Mouse (Mus musculus) cerebellum, adult 11-12 months (tissue): Measurements from ENCODE around the gene Mb.
A peak's percentile ranks its signal among the peaks of the same experiment; 100 is the strongest.

ENCODE experiments used
- DNase-seq: peaks from one replicate; pipeline ENCODE4 v3.0.0; 2022

Gene Mb

GRCm38 (mm10) chr15:77025884-77026583 lies 24.4 kb downstream of the Mb start:
- DNase-seq, result no peak

- peak; percentile 84 for DNase-seq
These were observed 28.0 kb downstream of the Mb start for GRCm38 (mm10) chr15:77022401-77022957.

DNA sequence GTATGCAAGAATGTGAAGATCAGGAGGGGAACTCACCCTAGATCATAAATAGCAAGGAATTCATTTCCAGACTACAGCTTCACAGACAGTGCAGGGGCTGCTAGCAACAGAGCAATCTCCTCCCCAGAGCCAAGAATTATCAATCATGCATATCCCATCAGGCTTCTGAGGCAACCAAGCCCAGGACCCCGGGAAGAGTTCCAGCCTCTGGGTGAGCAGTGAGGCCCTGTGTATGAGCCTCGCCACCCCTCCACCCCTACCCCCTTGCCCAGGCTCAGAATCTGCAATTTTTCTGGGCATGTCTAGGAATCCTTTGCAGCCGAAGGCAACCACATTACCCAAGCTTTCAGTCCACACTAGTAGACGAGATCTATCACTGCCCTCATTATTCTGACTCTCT lies 28.6 kb downstream of the Mb start:
- DNase-seq, result no peak

GRCm38 (mm10) chr15:77021056-77021455 lies 29.4 kb downstream of the Mb start:
- no peak for DNase-seq

GRCm38 (mm10) chr15:77020136-77020535 lies 30.3 kb downstream of the Mb start:
- no peak for DNase-seq

GRCm38 (mm10) chr15:77019533-77019932 lies 30.9 kb downstream of the Mb start:
- no peak for DNase-seq

DNA sequence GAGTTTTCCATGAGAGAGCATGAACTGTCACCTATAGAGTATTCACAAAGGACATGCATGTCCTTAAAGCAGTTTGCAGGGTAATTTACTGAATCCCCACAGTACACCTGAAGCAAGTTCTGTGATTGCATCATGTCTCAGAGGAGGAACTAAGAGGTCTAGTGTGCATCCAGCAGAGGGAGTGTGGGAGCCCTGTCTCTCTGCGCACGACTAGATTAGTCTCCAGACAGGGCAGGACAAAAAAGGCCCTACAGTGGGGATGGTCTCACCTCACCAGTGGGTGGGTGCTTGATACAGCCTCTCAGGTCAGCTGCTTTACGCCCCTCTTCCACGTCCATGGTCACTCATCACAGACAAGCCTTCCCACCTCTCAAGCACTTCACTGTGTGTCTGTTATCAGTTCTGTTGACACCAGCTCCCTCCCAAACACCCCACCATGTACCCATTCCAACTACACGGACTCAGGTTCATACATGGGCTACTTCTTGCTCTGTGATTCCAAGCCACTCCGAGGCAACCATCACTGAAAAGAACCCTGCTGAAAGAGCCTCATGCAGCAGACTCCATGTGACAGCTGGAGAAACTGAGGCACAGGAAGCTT lies 31.6 kb downstream of the Mb start:
- no peak for DNase-seq

DNA sequence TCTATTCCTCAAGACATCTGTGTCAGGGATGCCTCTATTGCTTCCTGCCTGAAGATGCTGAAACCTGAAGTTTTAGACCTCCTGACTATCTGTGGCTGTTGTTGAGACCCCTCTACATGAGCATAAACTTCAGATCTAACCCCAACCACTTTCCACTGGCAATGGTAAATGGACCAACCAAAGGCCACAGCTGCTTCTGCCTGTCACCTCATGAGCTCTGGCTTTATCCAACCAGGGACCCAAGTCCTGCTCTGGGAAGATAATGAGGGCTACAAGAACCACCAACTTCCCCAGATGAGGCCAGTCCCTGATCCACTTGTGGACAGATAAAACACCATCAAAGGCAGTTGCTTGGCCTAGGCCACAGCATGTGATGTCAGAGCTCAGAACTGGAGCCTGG lies 32.6 kb downstream of the Mb start:
- DNase-seq, result no peak

- DNase-seq, result no peak
These were observed 34.0 kb downstream of the Mb start for GRCm38 (mm10) chr15:77016509-77016908.

DNA sequence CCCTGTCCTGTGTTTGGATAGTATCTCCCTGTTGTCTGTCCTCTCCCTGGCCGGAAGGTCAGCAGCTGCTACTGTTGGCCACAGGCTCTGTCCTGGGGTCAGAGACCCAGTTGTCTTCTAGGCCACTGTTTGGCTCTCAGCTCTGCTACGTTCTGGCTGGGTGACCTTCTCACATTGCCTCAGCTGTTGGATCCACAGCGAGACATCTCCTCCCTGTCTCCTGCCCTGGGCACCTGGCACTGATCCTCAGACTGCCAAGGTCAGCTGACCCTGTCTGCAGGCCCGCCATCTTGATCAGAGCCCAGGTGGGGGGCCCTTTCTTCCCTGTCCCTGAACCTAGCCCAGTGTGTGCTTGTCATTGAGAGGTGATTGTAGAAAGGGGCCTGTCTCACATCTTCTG lies 35.5 kb downstream of the Mb start:
- no peak for DNase-seq

DNA sequence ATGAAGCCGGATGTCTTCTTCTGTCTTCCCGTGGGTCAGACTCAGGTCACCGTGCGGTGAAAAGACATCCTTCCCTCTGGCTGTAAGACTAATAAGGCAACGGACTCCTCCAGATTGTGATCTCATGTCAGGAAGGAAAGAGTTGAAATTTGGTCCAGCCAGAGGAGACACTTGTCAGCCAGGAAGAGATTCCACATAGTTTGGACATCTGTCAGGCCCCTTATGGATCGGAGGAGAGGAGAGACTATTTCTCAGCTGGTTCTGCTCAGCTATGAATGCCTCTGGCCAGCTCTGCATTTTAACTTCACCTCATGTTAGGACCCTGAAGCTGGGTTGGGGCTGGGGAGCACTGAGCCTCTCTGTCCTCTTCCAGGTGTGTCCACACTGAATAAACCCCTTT lies 36.0 kb downstream of the Mb start:
- no peak for DNase-seq

DNA sequence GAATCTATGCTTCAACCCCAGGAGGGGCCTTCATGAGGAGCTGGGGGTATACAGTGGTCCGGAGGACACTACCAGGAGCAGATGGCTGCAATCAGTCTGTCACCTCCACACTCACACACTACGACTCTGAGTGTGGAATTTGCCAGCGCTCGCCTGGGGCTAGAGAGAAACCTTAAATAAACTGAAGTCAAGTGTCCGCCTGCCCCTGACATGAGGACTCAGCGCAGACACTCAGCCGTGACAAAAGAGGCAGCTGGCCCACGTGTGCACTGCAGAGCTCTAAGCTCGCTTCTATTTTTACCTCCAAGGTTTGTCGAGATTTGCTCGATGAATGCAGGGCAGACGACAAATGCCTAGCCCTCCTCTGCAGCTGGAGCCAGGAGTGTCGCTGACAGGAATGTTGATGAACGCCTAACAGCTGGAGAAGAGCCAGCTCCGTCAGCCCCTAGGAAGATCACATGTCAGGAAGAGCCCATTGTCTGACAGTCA lies 36.7 kb downstream of the Mb start:
- no peak for DNase-seq

DNA sequence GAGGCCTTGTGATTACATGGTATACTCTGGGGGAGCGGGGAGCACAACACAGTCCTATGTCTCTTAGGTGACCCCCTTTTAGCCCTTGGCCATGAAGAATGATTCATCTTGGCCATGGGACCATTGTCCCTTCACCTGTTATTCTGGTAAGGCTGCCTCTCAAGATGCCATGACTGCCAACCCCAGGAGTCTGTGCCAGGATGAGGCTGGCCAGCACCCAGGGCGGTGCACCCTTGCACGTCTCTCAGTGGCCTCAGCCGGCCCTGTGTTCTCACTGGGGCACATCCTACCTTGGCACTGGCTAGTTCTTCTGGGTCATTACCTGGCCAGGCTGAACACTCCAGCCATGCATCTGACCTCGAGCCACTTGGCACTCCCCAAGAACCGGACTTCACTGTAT lies 41.6 kb downstream of the Mb start:
- no peak for DNase-seq

- DNase-seq, result peak; percentile 51
These were observed 46.6 kb downstream of the Mb start for GRCm38 (mm10) chr15:77003868-77004215.

DNA sequence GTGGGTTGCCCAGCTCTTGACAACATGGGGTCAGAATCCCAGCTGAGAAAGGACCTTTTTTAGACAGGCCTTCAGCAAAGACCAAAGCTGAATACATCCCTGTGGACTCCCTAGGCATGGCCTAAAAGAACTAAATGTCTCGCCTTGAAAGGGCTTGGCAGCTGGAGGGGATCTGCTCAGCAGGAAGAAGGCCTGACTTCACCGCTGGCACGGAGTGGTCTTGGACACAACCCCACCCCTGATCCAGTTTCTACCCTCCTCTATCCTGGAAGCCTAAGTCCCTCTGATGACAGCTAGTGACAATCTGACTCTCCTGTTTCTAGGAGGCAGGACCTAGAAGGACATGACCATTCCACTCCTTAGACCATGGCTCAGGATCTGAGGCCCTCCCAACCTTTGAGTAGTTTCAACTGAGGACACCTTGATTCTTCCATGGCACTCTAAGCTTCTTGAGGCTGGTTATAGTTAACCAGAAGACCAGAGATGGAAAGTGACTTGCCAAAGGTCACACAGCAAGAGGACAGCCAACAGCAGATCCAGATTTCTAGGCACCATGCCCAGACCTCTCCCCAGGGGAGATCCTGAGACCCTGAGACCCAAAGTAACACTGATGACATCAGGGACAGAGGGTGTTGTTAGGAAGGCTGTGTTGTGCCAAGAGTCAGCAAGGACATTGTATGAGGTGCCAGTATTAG lies 47.1 kb downstream of the Mb start:
- DNase-seq, result no peak

GRCm38 (mm10) chr15:76998878-76999588 lies 51.4 kb downstream of the Mb start:
- DNase-seq, result no peak

DNA sequence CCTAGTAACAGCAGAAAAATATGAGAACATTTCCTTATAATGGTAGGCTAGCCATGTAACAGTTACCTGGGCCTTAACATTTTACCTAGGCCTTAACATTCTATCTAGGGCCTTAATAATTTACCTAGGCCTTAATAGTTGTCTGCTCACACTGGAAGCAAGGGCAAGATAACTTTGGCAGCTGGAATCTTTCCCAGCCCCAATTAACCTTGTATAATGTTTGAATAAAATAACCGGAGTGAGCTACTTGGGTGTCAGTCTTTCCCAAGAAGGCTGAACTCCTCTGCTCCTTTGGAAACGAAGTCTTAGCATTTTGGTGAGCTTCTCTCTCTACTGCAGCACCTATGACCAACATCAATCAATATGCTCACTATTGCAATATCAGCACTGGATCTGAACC lies 52.4 kb downstream of the Mb start:
- no peak for DNase-seq

DNA sequence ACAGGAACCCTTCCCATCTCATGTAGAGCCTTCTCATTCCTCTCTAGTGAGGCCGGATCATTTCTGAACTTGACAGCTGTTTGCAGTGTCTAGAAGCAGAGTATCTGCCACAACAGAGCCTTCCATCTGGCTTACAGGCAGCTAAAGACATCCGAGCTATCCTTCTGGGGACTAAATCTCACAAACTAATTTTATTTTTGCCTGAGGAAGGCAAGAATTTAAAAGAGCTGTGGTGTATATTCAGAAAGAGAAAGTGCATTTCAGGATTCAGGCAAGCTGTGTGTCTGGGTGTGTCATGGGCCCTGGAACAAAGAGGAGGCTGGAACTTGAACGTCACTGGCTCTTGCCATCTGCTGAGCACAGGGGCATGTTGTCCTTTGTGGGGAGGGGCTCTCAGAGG lies 56.1 kb downstream of the Mb start:
- no peak for DNase-seq

DNA sequence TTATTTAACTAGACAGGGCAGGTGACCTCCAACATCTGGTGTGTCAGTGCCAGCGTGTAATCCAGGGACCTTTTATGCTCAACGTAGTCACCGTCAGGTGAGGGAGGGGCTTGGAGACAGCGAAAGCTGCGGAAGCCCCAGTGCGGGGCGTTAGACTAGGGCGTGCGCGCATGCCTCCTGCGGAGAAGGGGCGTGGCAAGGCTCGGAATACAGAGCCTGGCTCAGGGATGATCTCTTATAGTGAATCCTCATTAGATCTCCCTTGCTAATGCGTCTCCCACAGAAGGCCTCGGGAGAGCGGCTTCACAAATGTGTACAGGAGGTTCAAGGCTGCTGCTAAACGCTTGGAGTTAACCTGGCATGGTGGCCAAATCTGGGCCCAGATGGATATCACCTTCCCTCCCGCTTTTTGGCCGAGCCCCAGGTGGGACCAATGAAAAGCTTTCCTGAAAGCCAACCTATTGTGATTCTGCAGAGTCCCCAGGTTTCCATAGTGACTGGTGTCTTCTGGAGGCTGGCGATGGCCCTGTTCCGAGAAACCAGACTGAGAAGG lies 62.9 kb downstream of the Mb start:
- no peak for DNase-seq

GRCm38 (mm10) chr15:76987137-76987536 lies 63.3 kb downstream of the Mb start:
- no peak for DNase-seq

DNA sequence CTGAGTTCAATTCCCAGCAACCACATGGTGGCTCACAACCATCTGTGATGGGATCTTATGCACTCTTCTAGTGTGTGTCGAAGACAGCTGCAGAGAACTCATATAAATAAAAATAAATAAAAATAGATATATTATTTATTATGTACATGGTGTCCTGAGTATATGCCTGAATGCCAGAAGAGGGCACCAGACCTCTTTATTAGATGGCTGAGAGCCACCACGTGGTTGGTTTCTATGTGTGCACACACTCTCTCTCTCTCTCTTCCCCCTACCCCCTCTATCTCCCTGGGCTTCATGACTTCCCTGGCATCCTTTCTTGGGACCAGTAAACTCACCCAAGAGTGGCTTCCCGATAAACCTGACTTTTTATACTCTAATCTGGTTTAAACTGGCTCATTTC lies 67.7 kb downstream of the Mb start:
- DNase-seq, result no peak

- DNase-seq, result no peak
These were observed 70.7 kb downstream of the Mb start for GRCm38 (mm10) chr15:76979799-76980198.

DNA sequence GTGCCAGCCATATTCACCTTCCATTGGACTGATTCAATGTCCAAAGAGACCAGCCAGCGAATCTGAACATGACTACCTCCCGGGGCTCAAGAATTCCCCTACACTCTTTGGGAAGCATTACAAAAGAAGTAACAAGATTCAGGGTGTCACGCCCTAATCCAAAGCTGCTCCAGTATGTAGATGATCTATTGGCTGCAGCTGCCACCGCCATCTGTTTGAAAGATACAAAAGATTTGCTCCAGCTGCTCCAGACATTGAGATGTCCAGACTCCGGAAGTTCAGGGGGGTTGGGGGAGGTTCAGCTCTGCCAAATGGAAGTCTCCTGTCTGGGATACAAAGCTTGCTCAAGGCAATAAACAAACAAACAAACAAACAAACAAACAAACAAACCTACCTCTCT lies 73.9 kb downstream of the Mb start:
- no peak for DNase-seq
